Mouse (Mus musculus): ENCODE measurements at regions not wholly inside any gene's neighbourhood (a gene's known extent, or its start where the extent isn't known, plus 50 kb on each side); places are given as distances from the start of the nearest gene placed in this dataset.

DNA sequence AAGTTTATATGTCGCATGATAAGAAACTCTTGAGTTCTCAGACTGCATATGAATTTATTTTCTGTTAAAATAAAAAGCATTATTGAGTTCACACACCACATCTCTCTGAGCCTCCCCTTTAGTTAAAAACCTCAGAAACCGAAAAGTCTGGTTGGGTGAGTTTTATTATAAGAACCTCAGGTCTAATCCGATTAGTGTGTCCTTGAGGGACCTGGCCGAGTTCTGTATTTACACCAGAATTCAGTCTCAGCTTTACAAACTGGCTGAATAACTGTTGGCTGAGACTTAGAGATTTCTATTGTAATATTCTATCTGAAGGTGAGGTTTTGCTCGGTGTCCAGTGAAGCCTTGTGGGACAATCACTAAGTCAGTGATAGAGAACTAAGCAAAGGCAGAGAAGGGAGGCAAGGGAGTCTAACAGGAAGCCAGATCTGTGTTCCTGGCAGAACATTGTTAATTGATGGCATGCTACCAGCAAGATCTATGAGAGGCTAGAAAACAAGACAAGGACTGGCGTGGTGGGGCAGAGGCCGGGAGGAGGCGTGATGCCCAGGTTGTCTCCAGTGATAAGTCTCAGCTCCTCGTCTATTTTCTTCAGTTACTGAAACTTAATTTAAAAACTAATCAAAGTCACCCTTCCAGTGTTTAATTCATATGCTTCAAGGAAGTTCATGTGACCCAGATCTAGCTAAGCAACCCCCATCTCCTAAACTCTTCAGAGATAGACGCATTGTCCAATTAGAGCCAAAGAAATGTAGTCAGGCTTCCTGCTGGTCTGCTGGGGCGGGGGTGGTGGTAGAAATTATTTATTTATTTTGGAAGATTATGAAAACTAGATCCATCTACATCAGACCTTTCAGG, 171.8 kb upstream of the Fer start:
- Histone ChIP-seq H3K4me3 (ENCODE audit: low read depth, low read length) (no peak overlapping the region), H3K36me3 (ENCODE audit: insufficient read depth, low read length) (no peaks in the 10 kb centered on the region), H3K4me2 (ENCODE audit: low read depth, low read length, poor library complexity, severe bottlenecking) (no peak overlapping the region), H3K9ac (replicated peaks; ENCODE audit: low read length, poor library complexity, severe bottlenecking) (no peak overlapping the region), H3K9me3 (ENCODE audit: low read length) (no peaks in the 10 kb centered on the region), H3K4me1 (ENCODE audit: insufficient read depth, low read length) (no peaks in the 10 kb centered on the region), H3K27ac (ENCODE audit: low read depth, low read length) (no peak overlapping the region), H3K27me3 (ENCODE audit: insufficient read depth, low read length) (no peaks in the 10 kb centered on the region)
- WGBS, result 66% methylated on average over 11 of the region's 11 CpGs
- no peak for TF ChIP-seq CTCF (IDR thresholded peaks at IDR 0.05)
- DNase-seq (ENCODE audit: low spot score) (no peak), ATAC-seq (ENCODE audit: low FRiP score) (no peak)

DNA sequence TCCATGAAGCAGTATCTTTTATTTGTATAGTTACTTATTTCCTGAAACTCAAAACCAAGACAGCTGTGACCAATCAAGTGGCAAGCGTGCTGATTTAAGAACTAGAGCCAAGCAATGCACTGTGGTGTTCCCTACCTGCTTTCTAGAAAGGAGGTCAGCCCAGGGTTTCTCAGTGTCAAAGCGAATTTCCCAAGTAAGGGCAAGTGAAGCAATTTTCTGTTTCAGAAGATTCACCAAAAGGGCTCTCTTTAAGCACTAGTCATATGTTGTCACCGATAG, 171.2 kb upstream of the Fer start:
- TF ChIP-seq CTCF (IDR thresholded peaks at IDR 0.05), result no peak
- H3K9ac ChIP-seq (replicated peaks; ENCODE audit: low read length, poor library complexity, severe bottlenecking), result no peak overlapping the region

DNA sequence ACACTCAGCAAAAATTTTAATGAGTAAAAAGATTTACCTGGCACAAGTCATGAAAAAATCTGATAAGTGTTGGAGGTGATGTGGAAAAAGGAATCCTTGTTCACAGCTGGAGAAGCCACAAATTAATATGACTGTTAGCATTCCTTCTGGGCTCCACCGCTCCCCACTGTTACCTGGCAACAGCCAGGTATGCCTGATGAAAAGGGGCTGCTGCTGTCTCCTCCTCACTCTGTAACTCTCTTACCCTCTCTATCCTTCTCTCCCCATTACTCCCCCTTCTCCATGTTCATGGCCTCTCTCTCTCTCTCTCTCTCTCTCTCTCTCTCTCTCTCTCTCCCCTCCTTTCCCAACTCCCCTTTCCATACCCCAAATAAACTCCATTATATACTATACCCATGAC, 169.6 kb upstream of the Fer start:
- no peak for DNase-seq (ENCODE audit: low spot score)
- WGBS, result 60% methylated on average over 1 of the region's 1 CpGs
- no peak for ATAC-seq (ENCODE audit: low FRiP score)
- H3K4me2 ChIP-seq (ENCODE audit: low read depth, low read length, poor library complexity, severe bottlenecking), result no peak overlapping the region
- H3K4me1 ChIP-seq (ENCODE audit: insufficient read depth, low read length), result no peaks in the 10 kb centered on the region
- H3K27me3 ChIP-seq (ENCODE audit: insufficient read depth, low read length), result no peaks in the 10 kb centered on the region
- no peak overlapping the region for H3K4me3 ChIP-seq (ENCODE audit: low read depth, low read length)
- no peak for TF ChIP-seq CTCF (IDR thresholded peaks at IDR 0.05)
- H3K9ac ChIP-seq (replicated peaks; ENCODE audit: low read length, poor library complexity, severe bottlenecking), result no peak overlapping the region
- no peaks in the 10 kb centered on the region for H3K9me3 ChIP-seq (ENCODE audit: low read length)
- H3K27ac ChIP-seq (ENCODE audit: low read depth, low read length), result no peak overlapping the region
- no peaks in the 10 kb centered on the region for H3K36me3 ChIP-seq (ENCODE audit: insufficient read depth, low read length)

More for the DNA sequence above, 171.2 kb upstream of the Fer start:
- no peak for ATAC-seq (ENCODE audit: low FRiP score)
- Histone ChIP-seq H3K4me3 (ENCODE audit: low read depth, low read length) (no peak overlapping the region), H3K4me1 (ENCODE audit: insufficient read depth, low read length) (no peaks in the 10 kb centered on the region), H3K4me2 (ENCODE audit: low read depth, low read length, poor library complexity, severe bottlenecking) (no peak overlapping the region), H3K36me3 (ENCODE audit: insufficient read depth, low read length) (no peaks in the 10 kb centered on the region), H3K9me3 (ENCODE audit: low read length) (no peaks in the 10 kb centered on the region), H3K27me3 (ENCODE audit: insufficient read depth, low read length) (no peaks in the 10 kb centered on the region), H3K27ac (ENCODE audit: low read depth, low read length) (no peak overlapping the region)
- 64% methylated on average over 3 of the region's 3 CpGs for WGBS
- no peak for DNase-seq (ENCODE audit: low spot score)

DNA sequence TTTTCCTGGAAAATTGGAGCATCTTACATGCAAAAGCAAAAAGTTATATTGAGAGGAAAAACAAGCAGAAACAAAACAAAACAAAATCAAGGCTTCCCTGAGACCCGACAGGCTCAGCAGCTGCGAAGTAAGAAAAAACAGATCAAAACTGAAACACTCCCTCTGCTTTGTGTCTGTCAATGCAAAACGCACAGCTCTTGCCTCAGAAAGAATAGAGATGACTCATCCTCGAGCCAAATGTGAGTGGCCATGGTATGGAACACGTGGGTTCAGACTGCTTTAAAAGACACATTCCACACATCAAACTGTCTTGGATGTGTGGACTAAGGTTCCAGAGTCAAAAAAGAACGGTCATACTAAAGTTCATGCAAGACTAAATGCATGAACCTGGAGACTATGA, 163.3 kb upstream of the Fer start:
- H3K36me3 ChIP-seq (ENCODE audit: insufficient read depth, low read length), result no peaks in the 10 kb centered on the region
- no peaks in the 10 kb centered on the region for H3K4me1 ChIP-seq (ENCODE audit: insufficient read depth, low read length)
- no peaks in the 10 kb centered on the region for H3K27me3 ChIP-seq (ENCODE audit: insufficient read depth, low read length)
- no peak overlapping the region for H3K9ac ChIP-seq (replicated peaks; ENCODE audit: low read length, poor library complexity, severe bottlenecking)
- no peaks in the 10 kb centered on the region for H3K9me3 ChIP-seq (ENCODE audit: low read length)
- no peak for DNase-seq (ENCODE audit: low spot score)
- no peak for ATAC-seq (ENCODE audit: low FRiP score)
- H3K27ac ChIP-seq (ENCODE audit: low read depth, low read length), result no peak overlapping the region
- no peak overlapping the region for H3K4me3 ChIP-seq (ENCODE audit: low read depth, low read length)
- no peak for TF ChIP-seq CTCF (IDR thresholded peaks at IDR 0.05)
- whole genome bisulfite sequencing, result 80% methylated on average over 6 of the region's 6 CpGs
- no peak overlapping the region for H3K4me2 ChIP-seq (ENCODE audit: low read depth, low read length, poor library complexity, severe bottlenecking)

DNA sequence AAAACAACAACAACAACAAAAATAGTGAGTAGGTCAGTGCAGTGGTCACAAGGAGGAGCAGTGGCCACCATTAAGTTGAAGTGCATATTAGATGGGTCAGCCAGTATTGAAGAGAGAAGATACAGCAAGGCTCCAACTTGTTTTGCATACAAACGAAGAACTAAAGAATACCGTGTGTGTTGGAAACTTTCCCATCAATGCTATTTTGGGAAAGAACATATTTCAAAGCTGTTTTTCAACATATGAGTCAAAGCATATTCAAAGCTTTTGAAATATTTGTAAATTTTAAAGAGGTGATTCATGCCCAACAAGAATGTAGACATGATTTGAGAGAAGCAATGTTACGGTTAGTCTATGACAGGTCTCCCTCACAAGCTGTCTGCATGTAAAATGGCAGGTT, 157.9 kb upstream of the Fer start:
- H3K4me1 ChIP-seq (ENCODE audit: insufficient read depth, low read length), result no peaks in the 10 kb centered on the region
- no peaks in the 10 kb centered on the region for H3K36me3 ChIP-seq (ENCODE audit: insufficient read depth, low read length)
- no peak for TF ChIP-seq CTCF (IDR thresholded peaks at IDR 0.05)
- H3K9me3 ChIP-seq (ENCODE audit: low read length), result no peaks in the 10 kb centered on the region
- no peak overlapping the region for H3K27ac ChIP-seq (ENCODE audit: low read depth, low read length)
- ATAC-seq (ENCODE audit: low FRiP score) (no peak), DNase-seq (ENCODE audit: low spot score) (no peak)
- no peak overlapping the region for H3K4me3 ChIP-seq (ENCODE audit: low read depth, low read length)
- H3K4me2 ChIP-seq (ENCODE audit: low read depth, low read length, poor library complexity, severe bottlenecking), result no peak overlapping the region
- 95% methylated on average over 3 of the region's 3 CpGs for WGBS
- no peaks in the 10 kb centered on the region for H3K27me3 ChIP-seq (ENCODE audit: insufficient read depth, low read length)
- no peak overlapping the region for H3K9ac ChIP-seq (replicated peaks; ENCODE audit: low read length, poor library complexity, severe bottlenecking)

DNA sequence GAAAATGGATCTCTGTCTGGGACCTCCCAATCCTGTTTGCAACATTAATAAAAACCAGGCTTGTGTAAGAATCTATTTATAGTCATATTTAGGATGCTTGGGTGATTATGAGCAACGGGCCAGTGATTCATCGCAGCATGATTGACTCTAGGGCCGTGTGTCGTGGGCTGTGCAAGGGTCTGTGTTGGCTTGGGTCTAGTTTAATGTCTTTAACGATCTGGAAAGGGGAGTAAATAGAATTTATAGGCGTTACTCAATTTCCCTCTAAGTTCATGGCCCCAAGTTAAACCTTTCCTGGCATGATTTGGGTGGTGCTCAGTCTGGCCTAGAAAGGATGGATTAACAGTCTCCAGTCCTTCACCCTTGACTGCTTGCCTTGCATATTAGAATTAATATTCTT, 149.9 kb upstream of the Fer start:
- Histone ChIP-seq H3K4me1 (ENCODE audit: insufficient read depth, low read length) (no peaks in the 10 kb centered on the region), H3K27me3 (ENCODE audit: insufficient read depth, low read length) (no peaks in the 10 kb centered on the region), H3K9me3 (ENCODE audit: low read length) (no peaks in the 10 kb centered on the region), H3K27ac (ENCODE audit: low read depth, low read length) (no peak overlapping the region), H3K4me3 (ENCODE audit: low read depth, low read length) (no peak overlapping the region), H3K36me3 (ENCODE audit: insufficient read depth, low read length) (no peaks in the 10 kb centered on the region), H3K9ac (replicated peaks; ENCODE audit: low read length, poor library complexity, severe bottlenecking) (no peak overlapping the region), H3K4me2 (ENCODE audit: low read depth, low read length, poor library complexity, severe bottlenecking) (no peak overlapping the region)
- 83% methylated on average over 6 of the region's 6 CpGs for WGBS
- no peak for TF ChIP-seq CTCF (IDR thresholded peaks at IDR 0.05)
- DNase-seq (ENCODE audit: low spot score), result no peak
- ATAC-seq (ENCODE audit: low FRiP score), result no peak
